Mouse (Mus musculus) kidney, postnatal 0 days (tissue): ENCODE measurements around the gene 9330182O14Rik. TPM values are rescaled to one million over a fixed set of nuclear protein-coding genes. Genes with fewer than 3 reads are reported as not detected.

Experiments
- ATAC-seq: fragments of 200-750 bp; cut with Nextera tagmentation; replicated peaks from 2 replicates; pipeline ENCODE4 v1.8.0; 2017; ENCODE audit warnings: low read depth, moderate number of reproducible peaks, moderate TSS enrichment, moderate library complexity; ENCODE audit not compliant: low FRiP score
- DNase-seq: peaks from one replicate; pipeline ENCODE4 v3.0.0-alpha.2; 2016; ENCODE audit warnings: low spot score
- H3K27ac ChIP-seq: fragments of 300-500 bp; sonication (generic); 2 replicates; pipeline ENCODE4 v1.5.1; 2014; ENCODE audit warnings: mild to moderate bottlenecking
- H3K27me3 ChIP-seq: fragments of 300-500 bp; sonication (generic); 2 replicates; pipeline ENCODE4 v1.6.1; 2014; ENCODE audit warnings: low read length, mixed read lengths; ENCODE audit not compliant: insufficient read depth
- H3K36me3 ChIP-seq: fragments of 300-500 bp; sonication (generic); 2 replicates; pipeline ENCODE4 v1.6.1; 2014; ENCODE audit warnings: low read length, mixed read lengths; ENCODE audit not compliant: insufficient read depth
- H3K4me1 ChIP-seq: fragments of 300-500 bp; sonication (generic); replicated peaks from 2 replicates; pipeline ENCODE4 v1.6.1; 2014; ENCODE audit warnings: antibody characterized with exemption, low read length, mixed read lengths; ENCODE audit not compliant: insufficient read depth
- H3K4me2 ChIP-seq: fragments of 300-500 bp; sonication (generic); 2 replicates; pipeline ENCODE4 v1.6.1; 2014; ENCODE audit warnings: mild to moderate bottlenecking, low read length, moderate library complexity, mixed read lengths
- H3K4me3 ChIP-seq: fragments of 300-500 bp; sonication (generic); replicated peaks from 2 replicates; pipeline ENCODE4 v1.5.1; 2014; ENCODE audit warnings: low read depth, low read length
- H3K9ac ChIP-seq: fragments of 300-500 bp; sonication (generic); 2 replicates; pipeline ENCODE4 v1.6.1; 2014; ENCODE audit warnings: low read depth, low read length
- H3K9me3 ChIP-seq: fragments of 300-500 bp; sonication (generic); replicated peaks from 2 replicates; pipeline ENCODE4 v1.6.1; 2016; ENCODE audit warnings: low read length, inconsistent platforms, mixed read lengths
- CTCF ChIP-seq: IDR thresholded peaks from 2 replicates; pipeline ENCODE4 v1.5.1; 2016; ENCODE audit warnings: antibody characterized with exemption, low read depth, mild to moderate bottlenecking, moderate library complexity
- WGBS: fragments of 180-500 bp; shearing (Covaris S2); extraction: QIAGEN DNeasy Blood & Tissue Kit; methylation state at CpG from one replicate; pipeline ENCODE4 v1.1.7; 2014; 5-methylcytosine and 5-hydroxymethylcytosine counted together
- polyA plus RNA-seq: library from polyadenylated mRNA; unstranded; fragments of >200 nt; fragmentation: Nextera tagmentation; extraction: Ambion mirVana; gene quantifications from 2 replicates; pipeline ENCODE4 v1.2.1, GENCODE M21; 2015

9330182O14Rik gene
- polyA plus RNA-seq, result not detected in 2 replicates

DNA sequence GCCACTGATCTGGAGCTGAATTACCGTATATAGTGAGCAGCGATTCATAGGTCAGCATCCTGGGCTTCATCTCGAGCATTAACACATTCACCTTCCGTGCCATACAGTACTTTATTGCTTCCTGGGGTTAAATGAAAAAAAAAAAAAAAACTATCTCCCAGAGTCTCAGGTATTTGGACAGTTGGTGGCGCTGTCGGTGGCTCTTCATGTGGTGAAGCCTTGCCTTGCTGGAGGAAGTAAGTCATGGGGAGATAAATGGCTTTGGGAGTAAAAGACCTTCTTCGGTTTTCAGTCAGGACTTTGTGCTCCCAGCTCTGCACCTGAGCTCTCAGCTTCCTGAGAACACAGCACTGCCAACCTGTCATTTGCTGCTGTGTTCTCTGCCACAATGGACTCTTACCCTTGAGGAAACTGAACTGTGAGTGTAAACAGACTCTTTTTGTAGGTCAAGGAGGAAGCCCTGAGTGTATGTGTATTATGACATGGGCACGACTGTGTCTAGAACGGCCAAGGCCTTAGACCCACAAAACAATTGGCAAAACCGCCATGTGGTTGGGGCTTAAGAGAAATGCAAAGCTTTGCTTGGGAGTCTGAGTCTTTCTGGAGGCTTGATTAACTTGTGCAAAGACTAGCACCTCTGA is at the start of gene 9330182O14Rik:
9330182O14Rik (plus strand) TSS at position 214 of the 641 bp plus-strand sequence.
- no peaks in the 10 kb centered on the region for H3K9me3 ChIP-seq
- no peak within 1 kb of the TSS for H3K27ac ChIP-seq
- H3K4me1 ChIP-seq, result no peaks in the 10 kb centered on the region
- H3K4me3 ChIP-seq, result no peak within 1 kb of the TSS
- H3K27me3 ChIP-seq, result no peaks in the 10 kb centered on the region
- H3K36me3 ChIP-seq, result no peaks in the 10 kb centered on the region
- ATAC-seq (no peak), DNase-seq (no peak)
- 49% methylated on average over 10 of the region's 10 CpGs for WGBS
- H3K9ac ChIP-seq, result no peak within 1 kb of the TSS
- TF ChIP-seq CTCF, result peak; percentile 49
- H3K4me2 ChIP-seq, result no peak within 1 kb of the TSS

DNA sequence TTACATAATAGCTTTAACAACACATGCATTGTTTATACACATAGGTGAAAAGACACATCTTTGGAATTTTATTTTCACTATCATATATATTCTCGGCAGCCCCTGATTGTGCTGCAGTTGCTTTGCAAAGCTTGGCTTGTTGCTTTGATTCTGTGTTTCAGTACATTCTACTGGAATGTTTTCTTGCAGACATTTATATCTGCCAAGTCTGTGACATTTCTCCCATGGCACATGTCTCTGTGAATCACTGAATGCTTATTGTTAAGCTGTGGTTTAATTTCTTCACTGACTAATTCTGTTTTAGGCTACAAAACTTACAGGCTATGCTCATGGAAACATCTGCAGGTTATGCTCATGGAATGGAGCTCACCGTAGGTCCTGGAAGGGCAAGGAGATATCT is 30.9 kb upstream of the 9330182O14Rik start:
- ATAC-seq (no peak), DNase-seq (no peak)
- Histone ChIP-seq H3K4me1 (no peaks in the 10 kb centered on the region), H3K27ac (no peak overlapping the region), H3K4me2 (no peak overlapping the region), H3K36me3 (no peaks in the 10 kb centered on the region), H3K9ac (no peak overlapping the region), H3K4me3 (no peak overlapping the region), H3K9me3 (no peaks in the 10 kb centered on the region), H3K27me3 (no peaks in the 10 kb centered on the region)
- 90% methylated on average over 2 of the region's 2 CpGs for WGBS
- TF ChIP-seq CTCF, result no peak

DNA sequence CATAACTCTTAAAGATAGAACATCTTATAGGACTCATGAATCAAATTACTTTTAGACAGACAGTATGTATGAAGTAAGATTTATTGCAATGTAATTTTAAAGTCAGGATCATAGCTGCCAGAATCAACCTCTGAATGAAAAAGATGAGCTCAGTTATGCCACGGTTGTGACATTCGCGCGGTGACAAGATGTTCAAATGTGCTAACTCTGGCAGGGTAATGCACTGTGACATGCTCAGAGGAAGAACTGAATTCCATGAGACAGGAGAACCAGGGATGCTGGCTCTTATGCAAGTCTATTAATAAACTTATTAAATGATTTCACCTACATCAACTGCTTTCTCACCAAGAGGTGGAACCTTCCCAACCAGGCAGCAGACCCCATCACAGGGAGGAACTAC is 28.5 kb upstream of the 9330182O14Rik start:
- no peaks in the 10 kb centered on the region for H3K4me1 ChIP-seq
- no peak overlapping the region for H3K4me2 ChIP-seq
- H3K36me3 ChIP-seq, result no peaks in the 10 kb centered on the region
- no peak overlapping the region for H3K4me3 ChIP-seq
- H3K27me3 ChIP-seq, result no peaks in the 10 kb centered on the region
- H3K27ac ChIP-seq, result no peak overlapping the region
- no peak for TF ChIP-seq CTCF
- no peaks in the 10 kb centered on the region for H3K9me3 ChIP-seq
- H3K9ac ChIP-seq, result no peak overlapping the region
- WGBS, result 85% methylated on average over 4 of the region's 4 CpGs
- DNase-seq (no peak), ATAC-seq (no peak)

DNA sequence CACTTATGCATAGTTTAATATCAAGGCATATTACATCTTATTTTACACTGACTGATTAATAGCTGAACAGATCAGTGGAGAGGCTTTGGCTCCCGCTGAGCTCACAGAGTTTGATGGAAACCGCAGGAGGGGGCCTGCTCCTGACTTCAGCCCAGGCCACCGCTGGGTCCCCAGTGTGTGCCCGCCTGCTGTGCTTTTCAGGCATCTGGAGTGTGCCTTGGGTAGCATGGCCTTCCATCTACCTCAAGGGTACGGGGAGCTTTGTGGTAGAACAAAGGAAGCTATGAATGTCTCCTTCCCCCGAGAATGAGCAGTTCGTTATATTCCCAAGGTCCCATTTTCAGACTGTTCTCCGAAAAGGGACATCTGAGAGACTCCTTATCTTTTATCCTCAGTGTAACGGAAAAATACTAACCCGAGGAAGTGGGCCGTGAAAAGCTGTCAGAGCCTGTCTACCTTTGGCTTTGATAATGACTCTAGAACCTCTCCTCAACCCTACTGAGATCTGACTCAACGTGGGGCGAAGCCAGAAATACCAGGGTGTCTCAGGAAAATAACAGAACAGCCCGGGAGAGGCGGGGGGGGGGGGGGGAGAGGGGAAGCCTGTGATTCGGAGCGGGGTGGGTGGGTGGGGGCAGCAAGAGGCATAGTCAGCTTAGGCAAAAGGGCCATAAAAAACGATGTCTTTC is 20.1 kb upstream of the 9330182O14Rik start:
- WGBS, result 51% methylated on average over 17 of the region's 18 CpGs

DNA sequence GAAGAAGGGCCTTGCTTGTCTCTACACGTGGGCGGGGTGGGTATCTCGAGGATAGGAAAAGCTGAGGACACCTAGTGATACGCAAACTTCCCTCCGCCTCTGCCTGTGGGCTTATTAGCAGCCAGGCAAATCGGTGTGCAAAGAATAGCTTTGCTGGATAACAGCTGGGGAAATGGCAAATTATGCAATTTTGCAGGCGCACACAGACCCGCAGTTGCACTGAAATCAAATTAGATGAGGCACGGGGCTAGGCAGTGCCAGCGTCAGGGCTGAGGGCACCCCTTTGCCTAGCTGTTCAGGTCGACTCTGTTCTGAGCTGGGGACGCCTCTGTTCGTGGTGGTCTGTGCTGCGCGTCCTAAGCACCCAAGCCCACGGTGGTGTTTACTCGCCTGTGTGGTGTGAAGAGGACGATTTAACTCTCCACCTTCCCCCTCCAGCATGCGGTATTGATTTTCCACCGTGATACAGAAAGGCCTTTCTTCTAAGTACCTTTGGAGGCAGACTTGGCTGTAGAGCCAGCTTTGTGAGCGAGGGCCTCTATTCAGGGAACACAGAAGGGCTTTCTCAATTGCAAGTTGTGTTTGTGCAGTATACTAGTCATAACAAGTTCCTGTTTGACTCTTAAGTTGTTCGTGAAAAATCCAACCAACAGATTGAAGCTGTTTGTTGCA is 19.4 kb upstream of the 9330182O14Rik start:
- no peak overlapping the region for H3K4me2 ChIP-seq
- 52% methylated on average over 22 of the region's 22 CpGs for WGBS
- H3K9ac ChIP-seq, result no peak overlapping the region
- H3K27me3 ChIP-seq, result no peaks in the 10 kb centered on the region
- no peaks in the 10 kb centered on the region for H3K36me3 ChIP-seq
- H3K9me3 ChIP-seq, result no peaks in the 10 kb centered on the region
- no peaks in the 10 kb centered on the region for H3K4me1 ChIP-seq
- no peak overlapping the region for H3K27ac ChIP-seq
- no peak for TF ChIP-seq CTCF
- DNase-seq (no peak), ATAC-seq (no peak)
- H3K4me3 ChIP-seq, result no peak overlapping the region

More for the DNA sequence above, 20.1 kb upstream of the 9330182O14Rik start:
- Histone ChIP-seq H3K27me3 (no peaks in the 10 kb centered on the region), H3K36me3 (no peaks in the 10 kb centered on the region), H3K4me2 (no peak overlapping the region), H3K4me1 (no peaks in the 10 kb centered on the region), H3K27ac (no peak overlapping the region), H3K9me3 (no peaks in the 10 kb centered on the region), H3K4me3 (no peak overlapping the region), H3K9ac (no peak overlapping the region)
- ATAC-seq (no peak), DNase-seq (no peak)
- TF ChIP-seq CTCF, result no peak

DNA sequence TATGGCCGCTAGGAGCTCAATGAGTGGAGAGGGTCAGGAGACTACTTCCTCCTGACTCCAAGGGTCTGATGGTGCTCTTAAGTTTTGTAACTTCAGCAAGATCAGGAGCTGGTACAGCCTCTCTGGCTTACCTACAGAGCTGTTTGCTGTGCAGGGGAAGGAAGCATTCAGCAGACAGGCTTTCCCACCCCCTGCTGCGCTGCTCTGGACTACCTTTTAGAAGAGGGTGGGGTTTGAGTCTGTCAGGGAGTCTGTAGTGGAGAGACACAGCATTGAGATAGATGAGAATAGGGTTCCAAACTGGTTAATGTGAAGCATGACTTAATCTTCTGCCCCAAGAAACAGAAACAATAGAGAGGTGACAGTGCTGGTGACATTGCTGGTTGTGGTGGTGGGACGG is 17.8 kb upstream of the 9330182O14Rik start:
- no peaks in the 10 kb centered on the region for H3K27me3 ChIP-seq
- DNase-seq, result no peak
- H3K4me3 ChIP-seq, result no peak overlapping the region
- 86% methylated on average over 3 of the region's 3 CpGs for WGBS
- no peak for ATAC-seq
- H3K4me2 ChIP-seq, result no peak overlapping the region
- no peak for TF ChIP-seq CTCF
- H3K9ac ChIP-seq, result no peak overlapping the region
- H3K4me1 ChIP-seq, result no peaks in the 10 kb centered on the region
- no peaks in the 10 kb centered on the region for H3K9me3 ChIP-seq
- no peak overlapping the region for H3K27ac ChIP-seq
- no peaks in the 10 kb centered on the region for H3K36me3 ChIP-seq
